Mouse (Mus musculus): ENCODE measurements around the gene Rasgef1b. TPM values are rescaled to one million over a fixed set of nuclear protein-coding genes. Genes with fewer than 3 reads are reported as not detected.

The Rasgef1b gene
- total RNA-seq, 2 experiments from 2014 or later: 0.36 to 0.37 TPM

- intact Hi-C loops (cut with DNase I): no loop called here
Observed at GRCm38 (mm10) chr5:99415676-99416075, 313.2 kb downstream of the Rasgef1b start.

GRCm38 (mm10) chr5:99415049-99415448 is 313.8 kb downstream of the Rasgef1b start:
- no peak for DNase-seq

More at GRCm38 (mm10) chr5:99415676-99416075, 313.2 kb downstream of the Rasgef1b start:
- DNase-seq: no peak

GRCm38 (mm10) chr5:99414293-99414692 is 314.6 kb downstream of the Rasgef1b start:
- intact Hi-C loops (cut with DNase I): no loop called here

More at GRCm38 (mm10) chr5:99415049-99415448, 313.8 kb downstream of the Rasgef1b start:
- intact Hi-C loops (cut with DNase I): no loop called here

GRCm38 (mm10) chr5:99413851-99414250 is 315.0 kb downstream of the Rasgef1b start:
- DNase-seq: no peak
- intact Hi-C loops (cut with DNase I): no loop called here

More at GRCm38 (mm10) chr5:99414293-99414692, 314.6 kb downstream of the Rasgef1b start:
- DNase-seq: no peak

- intact Hi-C loops (cut with DNase I): no loop called here
- no peak for DNase-seq
Observed at GRCm38 (mm10) chr5:99413391-99413790, 315.5 kb downstream of the Rasgef1b start.

- no peak for DNase-seq
- intact Hi-C loops (cut with DNase I): no loop called here
Observed at GRCm38 (mm10) chr5:99404403-99405170, 324.3 kb downstream of the Rasgef1b start.

- intact Hi-C loops (cut with DNase I): no loop called here
Observed at GRCm38 (mm10) chr5:99403325-99403724, 325.5 kb downstream of the Rasgef1b start.

GRCm38 (mm10) chr5:99402784-99403183 is 326.1 kb downstream of the Rasgef1b start:
- DNase-seq: no peak
- intact Hi-C loops (cut with DNase I): no loop called here

More at GRCm38 (mm10) chr5:99403325-99403724, 325.5 kb downstream of the Rasgef1b start:
- DNase-seq: no peak

- DNase-seq: no peak
- intact Hi-C loops (cut with DNase I): no loop called here
Observed at GRCm38 (mm10) chr5:99402297-99402696, 326.6 kb downstream of the Rasgef1b start.

- DNase-seq: no peak
- intact Hi-C loops (cut with DNase I): no loop called here
Observed at GRCm38 (mm10) chr5:99399855-99400626, 328.8 kb downstream of the Rasgef1b start.

GRCm38 (mm10) chr5:99398472-99399070 is 330.3 kb downstream of the Rasgef1b start:
- DNase-seq: no peak
- intact Hi-C loops (cut with DNase I): no loop called here

GRCm38 (mm10) chr5:99394578-99394977 is 334.3 kb downstream of the Rasgef1b start:
- intact Hi-C loops (cut with DNase I): no loop called here
- no peak for DNase-seq

- intact Hi-C loops (cut with DNase I): no loop called here
- no peak for DNase-seq
Observed at GRCm38 (mm10) chr5:99391525-99391924, 337.3 kb downstream of the Rasgef1b start.

GRCm38 (mm10) chr5:99390776-99391175 is 338.1 kb downstream of the Rasgef1b start:
- intact Hi-C loops (cut with DNase I): no loop called here
- no peak for DNase-seq

GRCm38 (mm10) chr5:99390314-99390713 is 338.6 kb downstream of the Rasgef1b start:
- intact Hi-C loops (cut with DNase I): no loop called here
- DNase-seq: no peak

GRCm38 (mm10) chr5:99388585-99389250 is 340.1 kb downstream of the Rasgef1b start:
- DNase-seq: no peak
- intact Hi-C loops (cut with DNase I): no loop called here

- intact Hi-C loops (cut with DNase I): no loop called here
- DNase-seq: no peak
Observed at GRCm38 (mm10) chr5:99388131-99388530, 340.7 kb downstream of the Rasgef1b start.

- intact Hi-C loops (cut with DNase I): no loop called here
- no peak for DNase-seq
Observed at GRCm38 (mm10) chr5:99387185-99387981, 341.5 kb downstream of the Rasgef1b start.

GRCm38 (mm10) chr5:99386246-99386845 is 342.5 kb downstream of the Rasgef1b start:
- intact Hi-C loops (cut with DNase I): no loop called here

More at GRCm38 (mm10) chr5:99386246-99386845, 342.5 kb downstream of the Rasgef1b start:
- DNase-seq: no peak

All from gastrocnemius, postnatal 36 days (tissue).